Mouse (Mus musculus): Measurements from ENCODE around the gene Zfp809. TPM values are rescaled to one million over a fixed set of nuclear protein-coding genes. Genes with fewer than 3 reads are reported as not detected.

The Zfp809 gene
- polyA plus RNA-seq, 1 experiment, result 26.0 TPM

DNA sequence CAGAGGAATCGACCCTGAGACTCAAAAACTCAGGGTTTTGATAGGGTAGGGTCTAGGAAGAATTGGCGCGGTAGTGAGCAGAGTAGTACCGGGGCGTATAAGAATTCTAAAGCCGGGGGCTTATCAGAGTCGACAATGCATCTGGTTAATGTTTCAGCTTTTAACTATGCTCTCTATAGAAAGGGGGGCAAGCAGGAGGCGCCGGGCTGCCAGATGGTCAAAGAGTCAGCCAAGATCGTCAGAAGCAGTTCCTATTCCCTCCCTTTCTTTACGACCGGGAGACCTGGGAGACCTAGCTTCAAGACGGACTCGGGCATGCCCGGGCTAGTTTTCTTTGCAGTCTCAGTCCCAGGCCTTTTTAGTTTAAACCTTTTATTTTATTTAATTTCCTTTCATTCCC is 1.3 kb downstream of the Zfp809 start:
- TF ChIP-seq POLR2A (IDR thresholded peaks at IDR 0.05; ENCODE audit: borderline replicate concordance, low read depth, low read length) (no peak), CTCF (IDR thresholded peaks at IDR 0.05; ENCODE audit: low read depth, low read length) (no peak)
- H3K4me3 ChIP-seq (ENCODE audit: insufficient read depth, low read length), result no peak overlapping the region; the same call in 1 of the 2 replicates
- no peak overlapping the region for H3K27ac ChIP-seq (ENCODE audit: insufficient read depth, low read depth, low read length)
- peaks cover 5% of the 10 kb centered on the region; the same call in 1 of the 2 replicates for H3K4me1 ChIP-seq (ENCODE audit: control insufficient read depth, insufficient read depth, low read length)

DNA sequence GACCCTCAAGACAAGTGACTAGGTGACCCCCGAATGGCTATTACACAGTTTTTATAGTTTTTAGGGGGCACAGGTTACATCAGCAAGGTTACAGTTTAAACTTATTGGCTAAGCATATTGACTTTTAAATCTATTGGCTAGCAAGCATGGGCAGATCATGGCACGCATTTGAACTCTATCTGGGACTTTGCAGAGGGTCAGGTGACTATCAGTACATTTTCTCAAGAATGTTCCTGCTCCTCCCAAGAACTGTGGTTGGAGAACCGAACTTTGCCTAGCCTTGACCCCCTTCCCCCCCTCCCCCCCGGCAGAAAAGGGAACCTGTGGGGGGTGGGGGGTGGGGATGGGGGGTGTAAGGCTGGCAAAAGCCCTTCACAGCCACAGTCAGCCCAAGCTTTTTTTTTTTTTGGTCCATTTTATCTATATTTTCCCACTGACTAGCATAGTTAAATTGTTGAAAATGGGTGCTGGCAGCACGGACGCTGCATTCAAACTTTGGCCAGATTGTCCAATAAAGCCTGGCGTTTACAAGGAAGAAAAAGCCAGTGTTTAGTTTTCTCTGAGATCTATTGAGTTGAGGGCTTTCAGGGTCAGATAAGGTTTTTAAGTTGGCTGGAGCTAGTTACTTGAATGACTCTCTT is 4.0 kb downstream of the Zfp809 start:
- peaks cover 5% of the 10 kb centered on the region; the same call in 1 of the 2 replicates for H3K4me1 ChIP-seq (ENCODE audit: control insufficient read depth, insufficient read depth, low read length)
- H3K27ac ChIP-seq (ENCODE audit: insufficient read depth, low read depth, low read length), result no peak overlapping the region
- TF ChIP-seq POLR2A (IDR thresholded peaks at IDR 0.05; ENCODE audit: borderline replicate concordance, low read depth, low read length) (no peak), CTCF (IDR thresholded peaks at IDR 0.05; ENCODE audit: low read depth, low read length) (no peak)
- H3K4me3 ChIP-seq (ENCODE audit: insufficient read depth, low read length), result no peak overlapping the region

DNA sequence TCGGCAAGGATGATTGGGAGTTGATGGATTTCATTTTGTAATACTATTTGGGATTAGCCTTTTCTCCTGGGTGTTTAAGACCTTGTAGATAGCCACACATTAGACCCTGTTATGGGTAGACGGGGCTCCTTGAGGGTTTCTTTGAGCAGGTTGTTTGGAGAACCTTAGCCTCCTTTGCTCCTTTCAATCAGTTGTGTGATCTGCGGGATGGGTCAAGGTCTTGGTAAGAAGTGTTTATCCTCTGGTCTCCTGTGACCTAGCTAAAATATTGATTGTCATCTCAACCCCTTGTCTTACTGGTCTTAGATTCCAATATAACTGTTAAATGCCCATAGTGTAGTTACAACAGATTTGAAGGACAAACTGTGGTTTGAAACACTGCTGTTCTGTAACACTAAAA is 4.5 kb downstream of the Zfp809 start:
- peaks cover 5% of the 10 kb centered on the region; the same call in 1 of the 2 replicates for H3K4me1 ChIP-seq (ENCODE audit: control insufficient read depth, insufficient read depth, low read length)
- H3K4me3 ChIP-seq (ENCODE audit: insufficient read depth, low read length), result no peak overlapping the region
- TF ChIP-seq POLR2A (IDR thresholded peaks at IDR 0.05; ENCODE audit: borderline replicate concordance, low read depth, low read length) (no peak), CTCF (IDR thresholded peaks at IDR 0.05; ENCODE audit: low read depth, low read length) (no peak)
- no peak overlapping the region for H3K27ac ChIP-seq (ENCODE audit: insufficient read depth, low read depth, low read length)

DNA sequence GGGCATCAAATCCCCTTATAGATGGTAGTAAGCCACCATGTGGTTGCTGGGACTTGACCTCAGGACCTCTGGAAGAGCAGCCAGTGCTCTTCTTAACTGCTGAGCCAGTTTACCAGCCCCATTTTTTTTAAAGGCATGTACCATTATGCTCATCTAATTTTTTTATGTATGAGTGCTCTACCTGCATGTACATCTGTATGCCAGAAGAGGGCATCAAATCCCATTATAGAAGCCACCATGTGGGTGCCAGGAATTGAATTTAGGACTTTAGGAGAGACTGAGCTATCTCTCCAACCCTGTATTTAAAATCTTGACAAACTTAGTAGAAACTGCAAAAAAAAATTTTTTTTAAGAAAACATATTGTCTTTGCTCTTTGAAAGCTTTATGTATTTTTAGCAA is 5.0 kb downstream of the Zfp809 start:
- TF ChIP-seq CTCF (IDR thresholded peaks at IDR 0.05; ENCODE audit: low read depth, low read length), result no peak
- TF ChIP-seq POLR2A (IDR thresholded peaks at IDR 0.05; ENCODE audit: borderline replicate concordance, low read depth, low read length), result no peak
- Histone ChIP-seq H3K4me3 (ENCODE audit: insufficient read depth, low read length) (no peak overlapping the region), H3K4me1 (ENCODE audit: control insufficient read depth, insufficient read depth, low read length) (peaks cover 5% of the 10 kb centered on the region; the same call in 1 of the 2 replicates), H3K27ac (ENCODE audit: insufficient read depth, low read depth, low read length) (no peak overlapping the region)

DNA sequence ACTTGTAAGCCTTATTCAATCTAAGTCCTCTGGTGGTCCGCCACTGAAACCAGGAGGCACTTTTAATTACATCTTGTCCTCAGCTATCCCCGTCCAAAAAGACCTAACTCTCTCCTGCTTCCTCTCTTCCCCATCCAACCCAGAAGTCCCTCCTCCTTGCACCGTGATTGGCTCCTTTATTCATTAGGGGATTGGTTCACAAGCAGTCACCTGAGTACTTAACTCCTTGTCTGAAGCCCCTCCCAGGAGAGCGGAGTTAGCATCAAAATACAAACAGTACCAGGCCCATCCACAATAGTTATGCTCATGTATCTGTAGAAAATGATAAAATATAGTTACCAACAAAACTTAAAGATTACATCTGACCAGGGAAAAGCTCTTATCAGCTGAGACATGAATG is 14.5 kb downstream of the Zfp809 start:
- no peak overlapping the region for H3K27ac ChIP-seq (ENCODE audit: insufficient read depth, low read depth, low read length)
- TF ChIP-seq POLR2A (IDR thresholded peaks at IDR 0.05; ENCODE audit: borderline replicate concordance, low read depth, low read length) (no peak), CTCF (IDR thresholded peaks at IDR 0.05; ENCODE audit: low read depth, low read length) (no peak)
- H3K4me1 ChIP-seq (ENCODE audit: control insufficient read depth, insufficient read depth, low read length), result no peaks in the 10 kb centered on the region
- H3K4me3 ChIP-seq (ENCODE audit: insufficient read depth, low read length), result no peak overlapping the region

DNA sequence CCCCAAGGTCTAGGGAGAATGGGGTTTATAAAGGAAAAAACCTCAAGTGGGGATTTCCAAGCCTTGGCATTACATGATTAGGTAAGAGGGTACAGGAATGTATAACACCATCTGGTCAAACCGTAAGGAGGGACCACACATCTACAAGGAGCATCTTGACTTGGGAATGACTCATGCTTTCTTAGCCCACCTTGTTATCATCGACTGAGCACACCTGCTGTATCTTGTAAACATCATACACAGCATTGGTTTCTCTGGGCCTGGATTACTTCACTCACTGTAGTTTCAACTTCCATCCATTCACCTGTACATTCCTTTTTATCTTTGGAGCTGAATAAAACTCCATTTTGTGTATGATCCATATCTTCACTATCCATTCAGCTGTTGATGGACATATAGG is 18.7 kb downstream of the Zfp809 start:
- no peak overlapping the region for H3K4me3 ChIP-seq (ENCODE audit: insufficient read depth, low read length)
- no peaks in the 10 kb centered on the region for H3K4me1 ChIP-seq (ENCODE audit: control insufficient read depth, insufficient read depth, low read length)
- no peak overlapping the region for H3K27ac ChIP-seq (ENCODE audit: insufficient read depth, low read depth, low read length)
- TF ChIP-seq CTCF (IDR thresholded peaks at IDR 0.05; ENCODE audit: low read depth, low read length), result no peak
- TF ChIP-seq POLR2A (IDR thresholded peaks at IDR 0.05; ENCODE audit: borderline replicate concordance, low read depth, low read length), result no peak

DNA sequence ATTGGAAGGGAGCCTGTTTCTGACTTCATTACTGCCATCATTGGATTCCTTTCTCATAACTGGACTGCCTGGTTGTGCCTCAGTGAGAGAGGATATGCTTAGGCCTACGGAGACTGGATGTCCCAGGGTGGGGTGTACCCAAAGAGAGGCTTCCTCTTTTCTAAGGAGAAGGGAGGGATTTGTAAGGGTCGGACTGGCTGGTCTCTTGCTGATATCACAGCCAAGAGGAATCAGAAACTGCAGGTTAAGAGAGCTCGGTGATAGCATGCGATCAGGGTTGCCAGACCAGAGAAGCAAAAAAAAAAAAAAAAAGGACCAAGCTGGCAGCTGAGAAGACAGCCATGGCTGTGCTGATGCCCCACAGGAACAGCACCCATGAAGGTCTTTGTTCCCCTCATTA is 31.1 kb downstream of the Zfp809 start:
- Histone ChIP-seq H3K27ac (ENCODE audit: insufficient read depth, low read depth, low read length) (no peak overlapping the region), H3K4me3 (ENCODE audit: insufficient read depth, low read length) (no peak overlapping the region), H3K4me1 (ENCODE audit: control insufficient read depth, insufficient read depth, low read length) (0 out of 2 replicates have a peak, but pooled peaks cover 2% of the 10 kb centered on the region)
- TF ChIP-seq POLR2A (IDR thresholded peaks at IDR 0.05; ENCODE audit: borderline replicate concordance, low read depth, low read length) (no peak), CTCF (IDR thresholded peaks at IDR 0.05; ENCODE audit: low read depth, low read length) (no peak)

DNA sequence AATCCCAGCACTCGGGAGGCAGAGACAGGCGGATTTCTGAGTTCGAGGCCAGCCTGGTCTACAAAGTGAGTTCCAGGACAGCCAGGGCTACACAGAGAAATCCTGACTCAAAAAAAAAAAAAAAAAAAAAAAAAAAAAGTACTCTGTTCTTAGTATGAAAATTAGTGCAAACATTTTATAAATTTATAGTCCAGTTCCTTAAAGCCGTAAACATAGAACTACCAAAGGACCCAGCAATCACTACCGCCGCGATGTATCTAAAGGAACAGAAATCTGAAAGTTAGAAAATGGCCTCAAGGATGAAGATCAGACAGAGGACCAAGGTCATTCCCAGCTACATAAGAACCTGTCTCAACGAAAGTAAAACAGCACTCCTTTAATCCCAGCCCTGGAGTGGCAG is 33.3 kb downstream of the Zfp809 start:
- TF ChIP-seq CTCF (IDR thresholded peaks at IDR 0.05; ENCODE audit: low read depth, low read length) (no peak), POLR2A (IDR thresholded peaks at IDR 0.05; ENCODE audit: borderline replicate concordance, low read depth, low read length) (no peak)
- peak overlapping the region; percentile 68 for H3K4me3 ChIP-seq (ENCODE audit: insufficient read depth, low read length)

DNA sequence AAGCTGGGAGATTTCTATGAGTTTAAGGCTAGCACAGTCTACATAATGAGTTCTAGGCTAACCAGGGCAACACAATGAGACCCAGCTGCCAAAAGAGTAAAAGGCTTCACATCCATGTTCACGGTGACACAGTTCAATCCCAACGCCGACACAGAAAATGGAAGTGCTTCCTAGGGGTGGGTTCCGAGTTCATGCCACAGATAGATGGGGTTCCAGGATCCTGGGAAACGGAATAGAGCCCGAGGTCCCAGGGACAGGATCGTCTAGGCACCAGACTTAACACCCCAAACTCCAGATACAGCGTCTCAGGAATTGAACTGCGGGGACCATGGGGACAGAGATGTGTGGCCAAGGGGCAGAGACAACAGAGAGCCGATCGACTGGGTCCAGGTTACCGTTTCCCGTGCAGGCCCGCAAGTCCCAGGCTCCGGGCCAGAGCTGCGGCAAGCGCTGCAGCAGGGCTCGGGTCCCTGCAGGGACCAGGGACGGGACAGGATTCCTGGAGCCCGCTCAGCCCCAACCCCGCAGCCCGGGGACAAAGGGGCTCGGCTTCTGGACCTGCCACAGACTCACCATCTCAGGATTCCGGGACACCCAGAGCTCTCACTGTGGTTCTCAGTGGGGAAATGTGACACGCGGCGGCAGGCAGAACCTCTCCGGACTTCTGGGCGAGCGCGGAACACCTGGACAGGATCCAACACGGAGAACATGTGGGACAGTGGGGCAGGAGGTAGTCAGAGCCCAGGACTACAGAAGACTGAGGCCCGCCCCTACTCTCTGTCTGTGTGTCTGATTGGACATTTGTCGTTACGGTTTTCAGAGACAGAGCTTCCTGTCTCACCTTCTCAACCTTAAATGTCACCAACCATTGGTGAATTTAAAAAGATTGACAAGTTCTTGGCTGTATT is 33.9 kb downstream of the Zfp809 start, which contains the start of gene Zfp599:
TSS of gene Zfp599 (minus strand) at position 712 of the 908 bp plus-strand sequence.
- TF ChIP-seq POLR2A (IDR thresholded peaks at IDR 0.05; ENCODE audit: borderline replicate concordance, low read depth, low read length), result no peak
- TF ChIP-seq CTCF (IDR thresholded peaks at IDR 0.05; ENCODE audit: low read depth, low read length), result no peak
- Histone ChIP-seq H3K4me1 (ENCODE audit: control insufficient read depth, insufficient read depth, low read length) (peaks cover 5% of the 10 kb centered on the region; the same call in 1 of the 2 replicates), H3K27ac (ENCODE audit: insufficient read depth, low read depth, low read length) (no peak within 1 kb of the TSS), H3K4me3 (ENCODE audit: insufficient read depth, low read length) (peak within 1 kb of the TSS; percentile 68)

More for the DNA sequence above, 33.3 kb downstream of the Zfp809 start:
- Histone ChIP-seq H3K27ac (ENCODE audit: insufficient read depth, low read depth, low read length) (no peak overlapping the region), H3K4me1 (ENCODE audit: control insufficient read depth, insufficient read depth, low read length) (peaks cover 5% of the 10 kb centered on the region; the same call in 1 of the 2 replicates)

DNA sequence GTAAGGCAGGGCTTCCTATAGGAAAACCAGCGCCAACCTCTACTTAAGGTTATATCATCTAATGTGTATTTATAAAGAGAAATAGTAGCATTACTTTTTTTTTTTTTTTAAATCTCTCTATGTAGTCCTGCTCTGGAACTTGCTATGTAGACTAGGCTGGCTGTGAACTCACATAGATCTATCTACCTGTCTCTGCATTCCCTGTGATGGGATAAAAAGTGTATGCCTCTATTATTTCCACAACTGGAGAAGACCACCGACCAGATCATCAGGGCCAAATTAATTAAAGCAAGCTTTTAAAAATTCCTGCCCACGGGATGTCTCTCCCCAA is 34.5 kb downstream of the Zfp809 start:
- H3K27ac ChIP-seq (ENCODE audit: insufficient read depth, low read depth, low read length), result no peak overlapping the region
- H3K4me3 ChIP-seq (ENCODE audit: insufficient read depth, low read length), result peak overlapping the region; percentile 68
- TF ChIP-seq POLR2A (IDR thresholded peaks at IDR 0.05; ENCODE audit: borderline replicate concordance, low read depth, low read length), result no peak
- no peak for TF ChIP-seq CTCF (IDR thresholded peaks at IDR 0.05; ENCODE audit: low read depth, low read length)
- peaks cover 5% of the 10 kb centered on the region; the same call in 1 of the 2 replicates for H3K4me1 ChIP-seq (ENCODE audit: control insufficient read depth, insufficient read depth, low read length)
